Mouse (Mus musculus): Measurements from ENCODE around the gene Bcap31.
"Not testable (repeated sequence)": the region's sequence is repeated elsewhere in the genome, so short reads cannot be mapped to it uniquely, and the experiment has no call there.

Gene Bcap31

GRCm38 (mm10) chrX:73716109-73716661, at the start of gene Bcap31, which contains the start of gene Abcd1:
Gene Bcap31, minus strand, starts transcription at chrX:73716175.
Gene Abcd1, plus strand, starts transcription at chrX:73716597.
- DNase-seq (ENCODE audit: extremely low spot score, low spot score) = peak; percentile 90

- DNase-seq (ENCODE audit: extremely low spot score, low spot score) = no peak
Measured at GRCm38 (mm10) chrX:73765311-73765710, 49.3 kb upstream of the Bcap31 start.

- no peak for DNase-seq (ENCODE audit: extremely low spot score, low spot score)
Measured at GRCm38 (mm10) chrX:73758611-73759290, 42.8 kb upstream of the Bcap31 start.

GRCm38 (mm10) chrX:73756334-73757140, 40.6 kb upstream of the Bcap31 start, which contains the start of gene Plxnb3:
Gene Plxnb3, plus strand, starts transcription at chrX:73757090.
- no peak for DNase-seq (ENCODE audit: extremely low spot score, low spot score)

GRCm38 (mm10) chrX:73748977-73749376, 33.0 kb upstream of the Bcap31 start:
- no peak for DNase-seq (ENCODE audit: extremely low spot score, low spot score)

GRCm38 (mm10) chrX:73744774-73745481, 29.0 kb upstream of the Bcap31 start:
- no peak for DNase-seq (ENCODE audit: extremely low spot score, low spot score)

GRCm38 (mm10) chrX:73739841-73740240, 23.9 kb upstream of the Bcap31 start:
- DNase-seq (ENCODE audit: extremely low spot score, low spot score) = not testable (repeated sequence)

GRCm38 (mm10) chrX:73739151-73739550, 23.2 kb upstream of the Bcap31 start:
- no peak for DNase-seq (ENCODE audit: extremely low spot score, low spot score)

GRCm38 (mm10) chrX:73738155-73738554, 22.2 kb upstream of the Bcap31 start:
- DNase-seq (ENCODE audit: extremely low spot score, low spot score) = no peak

- DNase-seq (ENCODE audit: extremely low spot score, low spot score) = no peak
Measured at GRCm38 (mm10) chrX:73730908-73731307, 14.9 kb upstream of the Bcap31 start.

GRCm38 (mm10) chrX:73718686-73719362, 2.8 kb upstream of the Bcap31 start:
- no peak for DNase-seq (ENCODE audit: extremely low spot score, low spot score)

GRCm38 (mm10) chrX:73718271-73718670, 2.3 kb upstream of the Bcap31 start:
- DNase-seq (ENCODE audit: extremely low spot score, low spot score) = no peak

GRCm38 (mm10) chrX:73717667-73718066, 1.7 kb upstream of the Bcap31 start:
- no peak for DNase-seq (ENCODE audit: extremely low spot score, low spot score)

- no peak for DNase-seq (ENCODE audit: extremely low spot score, low spot score)
Measured at GRCm38 (mm10) chrX:73716709-73717545, 952 bp upstream of the Bcap31 start.

GRCm38 (mm10) chrX:73715476-73716108, 383 bp downstream of the Bcap31 start:
- peak; percentile 16 for DNase-seq (ENCODE audit: extremely low spot score, low spot score)

GRCm38 (mm10) chrX:73700472-73700871, 15.5 kb downstream of the Bcap31 start:
- no peak for DNase-seq (ENCODE audit: extremely low spot score, low spot score)

GRCm38 (mm10) chrX:73690917-73691629, 24.9 kb downstream of the Bcap31 start:
- no peak for DNase-seq (ENCODE audit: extremely low spot score, low spot score)

- DNase-seq (ENCODE audit: extremely low spot score, low spot score) = no peak
Measured at GRCm38 (mm10) chrX:73685629-73686028, 30.3 kb downstream of the Bcap31 start.

- no peak for DNase-seq (ENCODE audit: extremely low spot score, low spot score)
Measured at GRCm38 (mm10) chrX:73684978-73685377, 31.0 kb downstream of the Bcap31 start.

Measured in neural tube, embryonic 10.5 days (tissue).